Mouse (Mus musculus): Measurements from ENCODE around the gene Ubb.

DNA sequence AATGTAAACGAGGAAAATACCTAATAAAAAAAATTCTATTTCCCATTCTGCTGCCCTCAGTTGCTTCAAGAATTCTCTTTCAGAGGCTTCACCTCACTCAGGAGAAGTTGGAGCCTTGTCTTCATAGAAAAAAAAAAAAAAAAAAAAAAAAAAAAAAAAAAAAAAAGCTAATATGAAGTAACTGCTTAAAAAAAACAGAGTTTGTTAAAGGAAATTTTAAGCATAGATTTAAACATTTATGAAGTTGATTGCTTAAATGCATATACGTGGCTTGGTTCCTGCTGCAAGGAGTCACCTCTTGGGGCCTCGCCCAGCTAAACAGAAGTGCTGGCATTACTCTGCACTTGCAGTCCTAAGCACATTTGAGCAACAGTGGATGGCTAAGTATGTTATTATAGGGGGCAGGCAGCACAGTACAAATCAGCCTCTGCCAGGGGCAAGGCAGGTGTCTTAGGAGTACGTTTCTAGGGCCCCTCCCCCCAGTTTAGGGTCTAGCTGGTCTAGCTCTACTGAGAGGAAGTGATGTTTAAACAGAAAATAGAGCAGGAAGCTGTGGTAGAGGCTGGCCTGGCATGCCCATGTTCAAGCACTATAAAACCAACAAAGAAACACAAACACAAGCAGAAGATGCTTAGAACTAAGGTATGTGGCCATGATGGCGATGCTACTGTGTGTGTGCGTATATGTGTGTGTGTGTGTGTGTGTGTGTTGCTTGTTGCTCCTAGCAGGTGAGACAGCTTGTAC lies 23.2 kb downstream of the Ubb start, which contains the start of gene Trpv2:
- TF ChIP-seq ZNF384 (IDR thresholded peaks at IDR 0.05; ENCODE audit: low read depth, low read length) (0 out of 2 replicates have a peak, but pooled peaks have one; percentile 24), CHD2 (IDR thresholded peaks at IDR 0.05; ENCODE audit: low read depth, low read length) (no peak), HCFC1 (IDR thresholded peaks at IDR 0.05; ENCODE audit: borderline replicate concordance, insufficient read depth, low read length) (no peak), MAFK (IDR thresholded peaks at IDR 0.05; ENCODE audit: insufficient read depth, low read depth, low read length) (no peak), ZC3H11A (IDR thresholded peaks at IDR 0.05; ENCODE audit: borderline replicate concordance, low read depth, low read length) (no peak)
